Mouse (Mus musculus): ENCODE data around the gene Lrrc57. TPM values are rescaled to one million over a fixed set of nuclear protein-coding genes. Genes with fewer than 3 reads are reported as not detected.

The Lrrc57 gene
- total and polyA plus RNA-seq, 3 experiments: 12.1 to 14.9 (median 14.5) TPM

- Histone ChIP-seq H3K9ac (ENCODE audit: low read depth, low read length) (no peak overlapping the region), H3K27ac (peak overlapping the region; percentile 88), H3K27me3 (ENCODE audit: control insufficient read depth, insufficient read depth, low read length) (no peaks in the 10 kb centered on the region), H3K4me1 (ENCODE audit: control insufficient read depth, insufficient read depth, low read length) (peaks cover 12% of the 10 kb centered on the region), H3K36me3 (ENCODE audit: control insufficient read depth, insufficient read depth, low read length) (peaks cover 20% of the 10 kb centered on the region), H3K4me3 (no peak overlapping the region), H3K79me2 (replicated peaks; ENCODE audit: control insufficient read depth, insufficient read depth, low read length) (no peaks in the 10 kb centered on the region)
- no peak for TF ChIP-seq POLR2A (IDR thresholded peaks at IDR 0.05; ENCODE audit: insufficient read depth, low read depth, low read length)
- TF ChIP-seq CTCF (IDR thresholded peaks at IDR 0.05): no peak
- no peak for TF ChIP-seq EP300 (IDR thresholded peaks at IDR 0.05; ENCODE audit: insufficient read depth, low read depth, low read length)
- no peak for DNase-seq
- intact Hi-C loops (cut with DNase I): no loop called here
- WGBS: 57% methylated on average over 2 of the region's 2 CpGs
Observed at GRCm38 (mm10) chr2:120631521-120631920, 22.2 kb upstream of the Lrrc57 start.

- peak overlapping the region; percentile 81 for H3K4me3 ChIP-seq
- no peaks in the 10 kb centered on the region for H3K27me3 ChIP-seq (ENCODE audit: control insufficient read depth, insufficient read depth, low read length)
- peak overlapping the region; percentile 88 for H3K27ac ChIP-seq
- no peaks in the 10 kb centered on the region for H3K79me2 ChIP-seq (replicated peaks; ENCODE audit: control insufficient read depth, insufficient read depth, low read length)
- intact Hi-C loops (cut with DNase I): no loop called here
- TF ChIP-seq POLR2A (IDR thresholded peaks at IDR 0.05; ENCODE audit: insufficient read depth, low read depth, low read length) (no peak), CTCF (IDR thresholded peaks at IDR 0.05) (no peak), EP300 (IDR thresholded peaks at IDR 0.05; ENCODE audit: insufficient read depth, low read depth, low read length) (no peak)
- peaks cover 12% of the 10 kb centered on the region for H3K4me1 ChIP-seq (ENCODE audit: control insufficient read depth, insufficient read depth, low read length)
- WGBS: 17% methylated on average over 2 of the region's 2 CpGs
- peaks cover 20% of the 10 kb centered on the region for H3K36me3 ChIP-seq (ENCODE audit: control insufficient read depth, insufficient read depth, low read length)
- no peak for DNase-seq
- H3K9ac ChIP-seq (ENCODE audit: low read depth, low read length): no peak overlapping the region
Observed at GRCm38 (mm10) chr2:120630655-120631054, 21.3 kb upstream of the Lrrc57 start.

GRCm38 (mm10) chr2:120630246-120630645, 20.9 kb upstream of the Lrrc57 start:
- peak overlapping the region; percentile 81 for H3K4me3 ChIP-seq
- H3K27ac ChIP-seq: peak overlapping the region; percentile 88
- 31% methylated on average over 2 of the region's 2 CpGs for WGBS
- peak in 1 of 2 experiments; percentile 46 for DNase-seq
- H3K9ac ChIP-seq (ENCODE audit: low read depth, low read length): no peak overlapping the region
- peaks cover 18% of the 10 kb centered on the region for H3K36me3 ChIP-seq (ENCODE audit: control insufficient read depth, insufficient read depth, low read length)
- no peaks in the 10 kb centered on the region for H3K79me2 ChIP-seq (replicated peaks; ENCODE audit: control insufficient read depth, insufficient read depth, low read length)
- H3K27me3 ChIP-seq (ENCODE audit: control insufficient read depth, insufficient read depth, low read length): no peaks in the 10 kb centered on the region
- peaks cover 12% of the 10 kb centered on the region for H3K4me1 ChIP-seq (ENCODE audit: control insufficient read depth, insufficient read depth, low read length)
- intact Hi-C loops (cut with DNase I): no loop called here
- no peak for TF ChIP-seq EP300 (IDR thresholded peaks at IDR 0.05; ENCODE audit: insufficient read depth, low read depth, low read length)
- TF ChIP-seq CTCF (IDR thresholded peaks at IDR 0.05): no peak
- no peak for TF ChIP-seq POLR2A (IDR thresholded peaks at IDR 0.05; ENCODE audit: insufficient read depth, low read depth, low read length)

- Histone ChIP-seq H3K27me3 (ENCODE audit: control insufficient read depth, insufficient read depth, low read length) (no peaks in the 10 kb centered on the region), H3K27ac (peak within 1 kb of the TSS; percentile 88), H3K79me2 (replicated peaks; ENCODE audit: control insufficient read depth, insufficient read depth, low read length) (no peaks in the 10 kb centered on the region), H3K4me1 (ENCODE audit: control insufficient read depth, insufficient read depth, low read length) (peaks cover 12% of the 10 kb centered on the region), H3K36me3 (ENCODE audit: control insufficient read depth, insufficient read depth, low read length) (peaks cover 16% of the 10 kb centered on the region), H3K9ac (ENCODE audit: low read depth, low read length) (peak within 1 kb of the TSS; percentile 74), H3K4me3 (peak within 1 kb of the TSS; percentile 81)
- intact Hi-C loops (cut with DNase I): loop anchor here (5.0 kb wide), 2 partner anchors 33 to 62 kb away; partner anchors contain the start of gene Snap23
- WGBS: under 1% methylated on average over 36 of the region's 36 CpGs
- DNase-seq: peak; percentile 97 to 99
- TF ChIP-seq EP300 (IDR thresholded peaks at IDR 0.05; ENCODE audit: insufficient read depth, low read depth, low read length) (no peak), POLR2A (IDR thresholded peaks at IDR 0.05; ENCODE audit: insufficient read depth, low read depth, low read length) (peak; percentile 79), CTCF (IDR thresholded peaks at IDR 0.05) (peak; percentile 24; the same call in 1 of the 2 replicates)
Observed at GRCm38 (mm10) chr2:120628886-120629735, 19.8 kb upstream of the Lrrc57 start, which contains the start of gene Stard9. Gene Stard9 (plus strand): TSS chr2:120629121.

GRCm38 (mm10) chr2:120628076-120628865, 19.0 kb upstream of the Lrrc57 start:
- TF ChIP-seq CTCF (IDR thresholded peaks at IDR 0.05): no peak
- no peak for TF ChIP-seq POLR2A (IDR thresholded peaks at IDR 0.05; ENCODE audit: insufficient read depth, low read depth, low read length)
- TF ChIP-seq EP300 (IDR thresholded peaks at IDR 0.05; ENCODE audit: insufficient read depth, low read depth, low read length): no peak
- H3K9ac ChIP-seq (ENCODE audit: low read depth, low read length): no peak overlapping the region
- WGBS: 25% methylated on average over 10 of the region's 10 CpGs
- H3K27ac ChIP-seq: peak overlapping the region; percentile 69
- no peaks in the 10 kb centered on the region for H3K79me2 ChIP-seq (replicated peaks; ENCODE audit: control insufficient read depth, insufficient read depth, low read length)
- DNase-seq: no peak
- H3K36me3 ChIP-seq (ENCODE audit: control insufficient read depth, insufficient read depth, low read length): peaks cover 14% of the 10 kb centered on the region
- peak overlapping the region; percentile 81 for H3K4me3 ChIP-seq
- intact Hi-C loops (cut with DNase I): loop anchor here (5.0 kb wide), 2 partner anchors 34 to 61 kb away; partner anchors contain the start of gene Snap23
- no peaks in the 10 kb centered on the region for H3K27me3 ChIP-seq (ENCODE audit: control insufficient read depth, insufficient read depth, low read length)
- H3K4me1 ChIP-seq (ENCODE audit: control insufficient read depth, insufficient read depth, low read length): peaks cover 12% of the 10 kb centered on the region
